Mouse (Mus musculus) effector memory CD4-positive, alpha-beta T cell, adult 7 months (primary cell): ENCODE results near the gene Olfr1461. TPM values are rescaled to one million over a fixed set of nuclear protein-coding genes. Genes with fewer than 3 reads are reported as not detected.

Experiments used
- polyA plus RNA-seq: library from polyadenylated mRNA; unstranded; fragments of 100-300 nt; shearing (Covaris generic); gene quantifications from one replicate; pipeline ENCODE4 v1.2.1, GENCODE M21; 2017

The Olfr1461 gene
- not detected for polyA plus RNA-seq

GRCm38 (mm10) chr19:13162700-13163099 is at the start of gene Olfr1461:
Gene Olfr1461, plus strand, starts transcription at chr19:13163000.

GRCm38 (mm10) chr19:13149449-13149848 is 13.4 kb upstream of the Olfr1461 start, which contains the start of gene Olfr1459:
Gene Olfr1459, minus strand, starts transcription at chr19:13149549.

DNA sequence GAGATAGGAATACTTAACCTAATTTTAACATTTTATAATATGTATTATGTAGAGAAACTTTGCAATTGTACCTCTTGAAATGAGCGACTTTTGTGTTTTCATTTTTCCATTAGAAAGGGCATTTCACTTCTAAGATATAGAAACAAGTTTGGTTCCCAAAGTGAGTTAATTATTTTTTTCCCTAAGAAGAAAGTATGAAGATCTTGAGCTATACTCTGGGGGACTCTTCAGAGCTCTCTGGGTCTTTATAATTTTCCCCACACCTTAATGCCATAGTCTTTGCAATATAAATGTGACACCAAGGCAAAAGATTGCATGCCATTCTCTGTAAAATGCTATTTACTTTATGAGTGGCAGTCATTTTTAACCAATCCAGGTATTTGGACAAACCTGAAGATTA is 22.6 kb downstream of the Olfr1461 start, which contains the start of gene Olfr1462:
Gene Olfr1462, plus strand, starts transcription at position 301 of the 400 bp plus-strand sequence.

Other genes starting within 250 kb of the Olfr1461 start
- gene Olfr1448, start 238.6 kb upstream of the Olfr1461 start, polyA plus RNA-seq: 0.10 TPM
- not detected for gene Olfr1449, start 232.2 kb upstream of the Olfr1461 start, polyA plus RNA-seq
- gene Olfr1450, start 212.7 kb upstream of the Olfr1461 start, polyA plus RNA-seq: not detected
- gene Olfr1451, start 168.0 kb upstream of the Olfr1461 start, polyA plus RNA-seq: 0.37 TPM
- gene Olfr1453, start 134.7 kb upstream of the Olfr1461 start, polyA plus RNA-seq: not detected
- gene Olfr1454, start 102.4 kb upstream of the Olfr1461 start, polyA plus RNA-seq: not detected
- 0.83 TPM for gene Olfr1457, start 65.1 kb upstream of the Olfr1461 start, polyA plus RNA-seq
- gene Olfr1458, start 56.2 kb upstream of the Olfr1461 start, polyA plus RNA-seq: not detected
- 0.17 TPM for gene Olfr1459, start 13.5 kb upstream of the Olfr1461 start, polyA plus RNA-seq
- gene Olfr1462, start 22.7 kb downstream of the Olfr1461 start, polyA plus RNA-seq: not detected
- gene Olfr1463, start 68.3 kb downstream of the Olfr1461 start, polyA plus RNA-seq: not detected
- gene Olfr1465, start 152.5 kb downstream of the Olfr1461 start, polyA plus RNA-seq: not detected
- gene Olfr1466, start 175.9 kb downstream of the Olfr1461 start, polyA plus RNA-seq: not detected
- 0.10 TPM for gene Olfr1467, start 199.2 kb downstream of the Olfr1461 start, polyA plus RNA-seq
- 0.12 TPM for gene Olfr1469, start 244.8 kb downstream of the Olfr1461 start, polyA plus RNA-seq